Mouse (Mus musculus) spleen, embryonic (tissue): ENCODE measurements around the gene Sncb.

Experiments used
- CTCF ChIA-PET: fragments of 350-600 bp; sonication (Branson Sonifier 250); formaldehyde crosslinking; loops from one replicate; lab custom pipeline; 2022; lab: Charles Lee

Sncb gene

GRCm38 (mm10) chr13:54783698-54784097, 17.3 kb upstream of the Sncb start, which contains the start of gene Eif4e1b:
Gene Eif4e1b (plus strand): TSS chr13:54783998.
- CTCF ChIA-PET = no interaction called here

GRCm38 (mm10) chr13:54783235-54783634, 16.8 kb upstream of the Sncb start:
- CTCF ChIA-PET = no interaction called here

- CTCF ChIA-PET = no interaction called here
Measured at GRCm38 (mm10) chr13:54781086-54781485, 14.7 kb upstream of the Sncb start.

- CTCF ChIA-PET = no interaction called here
Measured at GRCm38 (mm10) chr13:54780592-54780991, 14.2 kb upstream of the Sncb start.

- CTCF ChIA-PET = no interaction called here
Measured at GRCm38 (mm10) chr13:54767012-54767411, 617 bp upstream of the Sncb start.

- CTCF ChIA-PET = no interaction called here
Measured at GRCm38 (mm10) chr13:54765281-54766191, 859 bp downstream of the Sncb start.

- CTCF ChIA-PET = no interaction called here
Measured at GRCm38 (mm10) chr13:54760906-54761305, 5.5 kb downstream of the Sncb start.

GRCm38 (mm10) chr13:54760164-54760795, 6.1 kb downstream of the Sncb start:
- CTCF ChIA-PET = no interaction called here

- CTCF ChIA-PET = no interaction called here
Measured at GRCm38 (mm10) chr13:54759496-54759895, 6.9 kb downstream of the Sncb start.

- CTCF ChIA-PET = no interaction called here
Measured at GRCm38 (mm10) chr13:54758756-54759470, 7.5 kb downstream of the Sncb start.

- CTCF ChIA-PET = no interaction called here
Measured at GRCm38 (mm10) chr13:54758045-54758755, 8.2 kb downstream of the Sncb start.

GRCm38 (mm10) chr13:54757093-54757830, 9.1 kb downstream of the Sncb start:
- CTCF ChIA-PET = interaction anchor here (0.9 kb wide), 1 partner anchor 12 kb away, joined by 3 read pairs; no protein-coding TSS in a partner anchor

GRCm38 (mm10) chr13:54756156-54756712, 10.2 kb downstream of the Sncb start:
- CTCF ChIA-PET = interaction anchor here (0.9 kb wide), 1 partner anchor 13 kb away, joined by 3 read pairs; no protein-coding TSS in a partner anchor

- CTCF ChIA-PET = no interaction called here
Measured at GRCm38 (mm10) chr13:54755201-54755830, 11.1 kb downstream of the Sncb start.

GRCm38 (mm10) chr13:54754169-54755080, 12.0 kb downstream of the Sncb start:
- CTCF ChIA-PET = no interaction called here

- CTCF ChIA-PET = no interaction called here
Measured at GRCm38 (mm10) chr13:54753733-54754132, 12.7 kb downstream of the Sncb start.

GRCm38 (mm10) chr13:54752656-54753055, 13.7 kb downstream of the Sncb start:
- CTCF ChIA-PET = no interaction called here

GRCm38 (mm10) chr13:54750699-54751098, 15.7 kb downstream of the Sncb start:
- CTCF ChIA-PET = no interaction called here
